Mouse (Mus musculus): Measurements from ENCODE around the gene Igsf3.

DNA sequence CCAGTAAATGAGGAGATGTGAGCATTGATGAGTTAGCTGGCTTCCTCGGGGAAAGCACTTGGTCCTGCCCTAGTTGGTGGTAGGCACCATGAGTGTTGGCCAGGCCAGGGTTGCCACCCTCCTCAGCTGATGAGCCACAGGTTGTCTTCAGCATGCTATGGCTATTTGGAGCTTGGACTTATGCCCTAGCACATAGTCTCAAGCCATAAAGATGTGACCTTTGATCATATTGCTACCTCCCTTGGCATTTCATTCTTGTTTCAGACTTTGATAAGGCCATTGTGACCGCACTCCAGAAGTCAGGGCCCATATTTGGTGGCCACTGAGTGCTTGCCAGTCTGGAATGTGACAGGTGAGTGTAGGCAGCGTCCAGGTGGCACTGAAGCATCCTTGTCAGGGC is 19.2 kb downstream of the Igsf3 start:
- TF ChIP-seq CTCF (IDR thresholded peaks at IDR 0.05; ENCODE audit: borderline replicate concordance, insufficient read depth, low read length) (no peak), POLR2A (IDR thresholded peaks at IDR 0.05; ENCODE audit: low read depth, low read length) (no peak)
